ENCODE assay signal across 20 mouse cellular contexts in genomic region chr12:111124601-111125260, GRCm38 (mm10). TPM values are rescaled to one million over a fixed set of nuclear protein-coding genes. Genes with fewer than 3 reads are reported as not detected.
DNase-seq lines count a peak whose midpoint lies in the region; ATAC-seq and TF ChIP-seq lines count a peak whose summit lies in the region.
"Had no signal": no experiment of that assay in that cellular context is flagged by ENCODE, and none has a peak within 500 bp of the region (broad histone marks: within the 10 kb centered on the region; RNA-seq: fewer than 3 reads in every experiment).

No protein-coding gene starts in this region.

- TF ChIP-seq CTCF in forebrain, postnatal 0 days (IDR thresholded peaks at IDR 0.05; ENCODE audit: low read depth), result no peak
- no peak for TF ChIP-seq CTCF in lung, postnatal 0 days (IDR thresholded peaks at IDR 0.05)

- H3K4me1 ChIP-seq in kidney, embryonic 15.5 days, result no peaks in the 10 kb centered on the region
- peaks cover 4% of the 10 kb centered on the region; the same call in 1 of the 2 replicates for H3K4me1 ChIP-seq in forebrain, postnatal 0 days (ENCODE audit: insufficient read depth)
- peaks cover 11% of the 10 kb centered on the region for H3K4me1 ChIP-seq in midbrain, embryonic 16.5 days (ENCODE audit: control insufficient read depth, insufficient read depth, low read length)
- no peaks in the 10 kb centered on the region for H3K4me1 ChIP-seq in lung, postnatal 0 days (ENCODE audit: insufficient read depth, low read depth, low read length)
- no peaks in the 10 kb centered on the region for H3K4me1 ChIP-seq in intestine, embryonic 15.5 days (replicated peaks)
- H3K4me1 ChIP-seq: embryonic facial prominence, embryonic 15.5 days had no signal

- no peak overlapping the region for H3K4me2 ChIP-seq in kidney, embryonic 15.5 days
- no peak overlapping the region for H3K4me2 ChIP-seq in forebrain, postnatal 0 days (ENCODE audit: low read depth)
- 0 out of 2 replicates have a peak overlapping the region, but pooled peaks have one; percentile 21 for H3K4me2 ChIP-seq in midbrain, embryonic 16.5 days (ENCODE audit: low read length)
- no peak overlapping the region for H3K4me2 ChIP-seq in lung, postnatal 0 days (replicated peaks; ENCODE audit: low read depth, low read length)
- H3K4me2 ChIP-seq in intestine, embryonic 15.5 days (replicated peaks), result no peak overlapping the region
- H3K4me2 ChIP-seq: embryonic facial prominence, embryonic 15.5 days; heart, embryonic 11.5 days had no signal

- no peaks in the 10 kb centered on the region; the same call in 1 of the 2 replicates for H3K9me3 ChIP-seq in kidney, embryonic 15.5 days (replicated peaks)
- H3K9me3 ChIP-seq in forebrain, postnatal 0 days (ENCODE audit: low read length), result peaks cover 4% of the 10 kb centered on the region; the same call in 1 of the 2 replicates
- no peaks in the 10 kb centered on the region; the same call in 1 of the 2 replicates for H3K9me3 ChIP-seq in midbrain, embryonic 16.5 days (replicated peaks; ENCODE audit: control insufficient read depth, low read length, poor library complexity, severe bottlenecking)
- H3K9me3 ChIP-seq in lung, postnatal 0 days (ENCODE audit: low read length), result no peaks in the 10 kb centered on the region; the same call in 1 of the 2 replicates
- H3K9me3 ChIP-seq in intestine, embryonic 15.5 days, result no peaks in the 10 kb centered on the region
- H3K9me3 ChIP-seq: embryonic facial prominence, embryonic 15.5 days had no signal

- H3K36me3 ChIP-seq in kidney, embryonic 15.5 days, result 0 out of 2 replicates have a peak, but pooled peaks cover 15% of the 10 kb centered on the region
- no peaks in the 10 kb centered on the region for H3K36me3 ChIP-seq in forebrain, postnatal 0 days (ENCODE audit: insufficient read depth)
- no peaks in the 10 kb centered on the region for H3K36me3 ChIP-seq in midbrain, embryonic 16.5 days (ENCODE audit: control insufficient read depth, insufficient read depth, low read length)
- no peaks in the 10 kb centered on the region for H3K36me3 ChIP-seq in lung, postnatal 0 days (ENCODE audit: insufficient read depth, low read length)
- H3K36me3 ChIP-seq in intestine, embryonic 15.5 days, result 0 out of 2 replicates have a peak, but pooled peaks cover under 1% of the 10 kb centered on the region

- TF ChIP-seq EP300 in lung, postnatal 0 days (IDR thresholded peaks at IDR 0.05), result no peak

- ATAC-seq in kidney, embryonic 15.5 days (replicated peaks; ENCODE audit: low FRiP score), result no peak
- peak; percentile 53 for ATAC-seq in forebrain, postnatal 0 days
- peak; percentile 45; the same call in 1 of the 2 replicates for ATAC-seq in midbrain, embryonic 16.5 days
- no peak for ATAC-seq in lung, postnatal 0 days
- no peak for ATAC-seq in intestine, embryonic 15.5 days

- WGBS in kidney, embryonic 15.5 days, result 64% methylated on average over 14 of the region's 14 CpGs
- WGBS in forebrain, postnatal 0 days, result 61% methylated on average over 14 of the region's 14 CpGs
- WGBS in midbrain, embryonic 16.5 days, result 55% methylated on average over 14 of the region's 14 CpGs
- WGBS in lung, postnatal 0 days, result 72% methylated on average over 14 of the region's 14 CpGs
- 59% methylated on average over 14 of the region's 14 CpGs for WGBS in intestine, embryonic 15.5 days

- peak; percentile 39 for DNase-seq in embryo, embryonic 11 days
- no peak for DNase-seq in embryo, embryonic 9.5 days (ENCODE audit: extremely low spot score)
- peak; percentile 31 for DNase-seq in kidney, adult 9 months
- peak; percentile 68 for DNase-seq in forebrain, postnatal 0 days
- no peak for DNase-seq in lung, postnatal 0 days (ENCODE audit: low spot score)
- DNase-seq: cerebellum, adult 11-12 months; gastrocnemius, postnatal 36 days; lung, adult 2 months; right cerebral cortex, postnatal 25 days; thymus, postnatal 25 days had no signal

- H3K27ac ChIP-seq in kidney, embryonic 15.5 days, result no peak overlapping the region
- H3K27ac ChIP-seq in forebrain, postnatal 0 days (ENCODE audit: low read depth, low read length), result peak overlapping the region; percentile 54
- peak overlapping the region; percentile 62 for H3K27ac ChIP-seq in midbrain, embryonic 16.5 days (ENCODE audit: low read length)
- H3K27ac ChIP-seq in lung, postnatal 0 days (ENCODE audit: low read length), result no peak overlapping the region
- H3K27ac ChIP-seq in intestine, embryonic 15.5 days, result no peak overlapping the region
- H3K27ac ChIP-seq: embryonic facial prominence, embryonic 15.5 days; macrophage had no signal

- no peaks in the 10 kb centered on the region for H3K27me3 ChIP-seq in kidney, embryonic 15.5 days
- no peaks in the 10 kb centered on the region for H3K27me3 ChIP-seq in forebrain, postnatal 0 days (ENCODE audit: insufficient read depth, low read length)
- H3K27me3 ChIP-seq in midbrain, embryonic 16.5 days (ENCODE audit: control insufficient read depth, insufficient read depth, low read depth, low read length), result no peaks in the 10 kb centered on the region
- no peaks in the 10 kb centered on the region for H3K27me3 ChIP-seq in lung, postnatal 0 days (replicated peaks; ENCODE audit: insufficient read depth, low read length)
- H3K27me3 ChIP-seq in intestine, embryonic 15.5 days (replicated peaks), result no peaks in the 10 kb centered on the region
- H3K27me3 ChIP-seq: embryonic facial prominence, embryonic 15.5 days had no signal

- H3K9ac ChIP-seq in kidney, embryonic 15.5 days, result no peak overlapping the region
- H3K9ac ChIP-seq in forebrain, postnatal 0 days, result no peak overlapping the region
- 0 out of 2 replicates have a peak overlapping the region, but pooled peaks have one; percentile 12 for H3K9ac ChIP-seq in midbrain, embryonic 16.5 days (ENCODE audit: low read depth, low read length)
- no peak overlapping the region for H3K9ac ChIP-seq in lung, postnatal 0 days (replicated peaks; ENCODE audit: low read depth)
- H3K9ac ChIP-seq in intestine, embryonic 15.5 days, result no peak overlapping the region
- H3K9ac ChIP-seq: embryonic facial prominence, embryonic 15.5 days had no signal

- H3K4me3 ChIP-seq in kidney, embryonic 15.5 days (replicated peaks), result no peak overlapping the region
- H3K4me3 ChIP-seq in forebrain, postnatal 0 days (ENCODE audit: low read depth, low read length), result no peak overlapping the region
- H3K4me3 ChIP-seq in midbrain, embryonic 16.5 days (ENCODE audit: low read depth, low read length), result no peak overlapping the region
- no peak overlapping the region for H3K4me3 ChIP-seq in lung, postnatal 0 days (ENCODE audit: low read depth, low read length)
- H3K4me3 ChIP-seq in intestine, embryonic 15.5 days (replicated peaks), result no peak overlapping the region
- H3K4me3 ChIP-seq: embryonic facial prominence, embryonic 15.5 days had no signal

RNA-seq across cellular contexts. Expression of gene Traf3, which starts 41.4 kb away (rescaled TPM):
- polyA plus RNA-seq in kidney, embryonic 15.5 days (2015; fragmentation: Nextera tagmentation; extraction: Ambion mirVana), result 10.1 and 11.6 TPM in 2 replicates
- 18.5 and 25.1 TPM in 2 replicates for total RNA-seq in forebrain, postnatal 0 days (2014; rRNA removed)
- 6.6 and 11.5 TPM in 2 replicates for polyA plus RNA-seq in forebrain, postnatal 0 days (2015; fragmentation: Nextera tagmentation; extraction: Ambion mirVana)
- polyA plus RNA-seq in midbrain, embryonic 16.5 days (2015; fragmentation: Nextera tagmentation; extraction: Ambion mirVana), result 17.4 and 22.3 TPM in 2 replicates
- 3.1 and 4.7 TPM in 2 replicates for polyA plus RNA-seq in lung, postnatal 0 days (2015; fragmentation: Nextera tagmentation; extraction: Ambion mirVana)
- polyA plus RNA-seq in intestine, embryonic 15.5 days (2015; fragmentation: Nextera tagmentation; extraction: Ambion mirVana), result 6.9 and 7.8 TPM in 2 replicates

RNA-seq across cellular contexts. Expression of gene 4930595D18Rik, which starts 59.6 kb away (rescaled TPM):
- not detected in 2 replicates for polyA plus RNA-seq in kidney, embryonic 15.5 days (2015; fragmentation: Nextera tagmentation; extraction: Ambion mirVana)
- 0.31 and 0.48 TPM in 2 replicates for total RNA-seq in forebrain, postnatal 0 days (2014; rRNA removed)
- polyA plus RNA-seq in forebrain, postnatal 0 days (2015; fragmentation: Nextera tagmentation; extraction: Ambion mirVana), result not detected in 2 replicates
- not detected in 2 replicates for polyA plus RNA-seq in midbrain, embryonic 16.5 days (2015; fragmentation: Nextera tagmentation; extraction: Ambion mirVana)
- polyA plus RNA-seq in lung, postnatal 0 days (2015; fragmentation: Nextera tagmentation; extraction: Ambion mirVana), result not detected in 2 replicates
- not detected in 2 replicates for polyA plus RNA-seq in intestine, embryonic 15.5 days (2015; fragmentation: Nextera tagmentation; extraction: Ambion mirVana)
- total RNA-seq: gastrocnemius, postnatal 36 days; heart, postnatal 25 days; layer of hippocampus, postnatal 25 days; left cerebral cortex, postnatal 36 days; liver, adult 2 months had no signal
- polyA plus RNA-seq: embryonic facial prominence, embryonic 15.5 days; heart, embryonic 11.5 days; liver, adult 2 months; lung, adult 2 months; macrophage had no signal

Comparison
In these comparisons a context has a peak if more than half of its experiments do, and no peak if none do; other contexts are left out.
1. DNase-seq: peak in embryo, embryonic 11 days (single experiment), kidney, adult 9 months (single experiment) and forebrain, postnatal 0 days (single experiment); none in embryo, embryonic 9.5 days (single experiment) and lung, postnatal 0 days (single experiment).
2. ATAC-seq: peak in forebrain, postnatal 0 days (single experiment) and midbrain, embryonic 16.5 days (single experiment); none in kidney, embryonic 15.5 days (single experiment), lung, postnatal 0 days (single experiment) and intestine, embryonic 15.5 days (single experiment).
3. H3K27ac ChIP-seq: peak in forebrain, postnatal 0 days (single experiment) and midbrain, embryonic 16.5 days (single experiment); none in kidney, embryonic 15.5 days (single experiment), lung, postnatal 0 days (single experiment) and intestine, embryonic 15.5 days (single experiment).